11 mouse cellular contexts compared by ENCODE assay signal in genomic region chr3:84693886-84694285, GRCm38 (mm10). TPM values are rescaled to one million over a fixed set of nuclear protein-coding genes. Genes with fewer than 3 reads are reported as not detected.
DNase-seq lines count a peak whose midpoint lies in the region.
"Had no signal": no experiment of that assay in that cellular context is flagged by ENCODE, and none has a peak within 500 bp of the region (broad histone marks: within the 10 kb centered on the region; RNA-seq: fewer than 3 reads in every experiment).

No protein-coding gene starts in this region.

- intact Hi-C loops in heart, postnatal 36 days (cut with DNase I), result loop anchor here (2.0 to 10.0 kb wide), 4 partner anchors 79 to 213 kb away; partner anchors contain the start of gene Fbxw7
- intact Hi-C loops in left cerebral cortex, postnatal 4 days (cut with DNase I), result loop anchor here (10.0 kb wide), 2 partner anchors 121 to 151 kb away; partner anchors contain the start of gene Fbxw7

- peak; percentile 51 to 71 for DNase-seq in cerebellum, postnatal 10 days
- DNase-seq in cerebellum, adult 11-12 months, result no peak
- DNase-seq in heart, adult 11 months, result peak; percentile 87
- DNase-seq in heart, postnatal 36 days, result no peak
- peak; percentile 52 for DNase-seq in left cerebral cortex, postnatal 4 days
- no peak for DNase-seq in left cerebral cortex, adult 18-20 months (ENCODE audit: low spot score in 2 of 2)
- no peak for DNase-seq in thymus, postnatal 25 days
- DNase-seq: adrenal gland, postnatal 10 days; cerebellum, adult 11 months; gastrocnemius, postnatal 10 days; heart, adult 2 months had no signal

RNA-seq across cellular contexts. Expression of gene Tmem154, which starts 27.9 kb away (rescaled TPM):
- total RNA-seq in heart, postnatal 36 days (2021), result 1 to 10 TPM; 1.6 to 2.6 TPM
- 1 to 10 TPM; 1.4 to 1.7 TPM for total RNA-seq in left cerebral cortex, postnatal 4 days (2021)
- total RNA-seq in left cerebral cortex, adult 18-20 months (2021), result under 1 TPM; 0.28 to 0.37 TPM

Comparison
In these comparisons a context has a peak if more than half of its experiments do, and no peak if none do; other contexts are left out.
1. DNase-seq: peak in cerebellum, postnatal 10 days (2 of 2), heart, adult 11 months (single experiment) and left cerebral cortex, postnatal 4 days (single experiment); none in cerebellum, adult 11-12 months (single experiment), heart, postnatal 36 days (0 of 2), left cerebral cortex, adult 18-20 months (0 of 2) and thymus, postnatal 25 days (single experiment).